Mouse (Mus musculus) hindbrain, embryonic 16.5 days (tissue): ENCODE measurements around the gene Mgarp. TPM values are rescaled to one million over a fixed set of nuclear protein-coding genes. Genes with fewer than 3 reads are reported as not detected.
"Not testable (repeated sequence)": the region's sequence is repeated elsewhere in the genome, so short reads cannot be mapped to it uniquely, and the experiment has no call there.

ENCODE experiments used
- ATAC-seq: fragments of 200-750 bp; cut with Nextera tagmentation; 2 replicates; pipeline ENCODE4 v1.8.0; 2017; ENCODE audit warnings: moderate TSS enrichment, moderate library complexity
- H3K27ac ChIP-seq: fragments of 300-500 bp; sonication (generic); 2 replicates; pipeline ENCODE4 v1.5.1; 2014; ENCODE audit warnings: low read depth, mild to moderate bottlenecking, control low read depth, low read length, moderate library complexity
- H3K27me3 ChIP-seq: fragments of 300-500 bp; sonication (generic); replicated peaks from 2 replicates; pipeline ENCODE4 v1.6.1; 2014; ENCODE audit warnings: low read length; ENCODE audit not compliant: control insufficient read depth, insufficient read depth
- H3K36me3 ChIP-seq: fragments of 300-500 bp; sonication (generic); 2 replicates; pipeline ENCODE4 v1.6.1; 2014; ENCODE audit warnings: mild to moderate bottlenecking, low read length, moderate library complexity, mixed read lengths; ENCODE audit not compliant: control insufficient read depth, insufficient read depth
- H3K4me1 ChIP-seq: fragments of 300-500 bp; sonication (generic); 2 replicates; pipeline ENCODE4 v1.6.1; 2014; ENCODE audit warnings: low read depth, low read length; ENCODE audit not compliant: control insufficient read depth, insufficient read depth
- H3K4me2 ChIP-seq: fragments of 300-500 bp; sonication (generic); 2 replicates; pipeline ENCODE4 v1.6.1; 2014; ENCODE audit warnings: mild to moderate bottlenecking, low read length, control low read depth, moderate library complexity
- H3K4me3 ChIP-seq: fragments of 300-500 bp; sonication (generic); 2 replicates; pipeline ENCODE4 v1.5.1; 2014; ENCODE audit warnings: mild to moderate bottlenecking, low read length, control low read depth, moderate library complexity
- H3K9ac ChIP-seq: fragments of 300-500 bp; sonication (generic); 2 replicates; pipeline ENCODE4 v1.6.1; 2014; ENCODE audit warnings: low read depth, mild to moderate bottlenecking, control low read depth, low read length, moderate library complexity
- H3K9me3 ChIP-seq: fragments of 300-500 bp; sonication (generic); 2 replicates; pipeline ENCODE4 v1.6.1; 2014; ENCODE audit warnings: mild to moderate bottlenecking, low read length, moderate library complexity; ENCODE audit not compliant: control insufficient read depth
- WGBS: fragments of 180-500 bp; shearing (Covaris S2); extraction: QIAGEN DNeasy Blood & Tissue Kit; methylation state at CpG from one replicate; pipeline ENCODE4 v1.1.7; 2014; 5-methylcytosine and 5-hydroxymethylcytosine counted together
- polyA plus RNA-seq: library from polyadenylated mRNA; unstranded; fragments of >200 nt; fragmentation: Nextera tagmentation; extraction: Ambion mirVana; gene quantifications from 2 replicates; pipeline ENCODE4 v1.2.1, GENCODE M21; 2015

Mgarp gene
- polyA plus RNA-seq, 1 experiment from 2014 or later: 1.8 TPM

- Histone ChIP-seq H3K9me3 (no peaks in the 10 kb centered on the region), H3K4me2 (no peak overlapping the region), H3K36me3 (no peaks in the 10 kb centered on the region), H3K4me1 (peaks cover 3% of the 10 kb centered on the region; the same call in 1 of the 2 replicates), H3K27me3 (no peaks in the 10 kb centered on the region), H3K4me3 (no peak overlapping the region), H3K9ac (no peak overlapping the region), H3K27ac (no peak overlapping the region)
- WGBS: 79% methylated on average over 3 of the region's 3 CpGs
- ATAC-seq: no peak
Measured at GRCm38 (mm10) chr3:51354034-51354427, 42.5 kb downstream of the Mgarp start.

- no peaks in the 10 kb centered on the region for H3K9me3 ChIP-seq
- H3K9ac ChIP-seq: no peak overlapping the region
- no peaks in the 10 kb centered on the region for H3K4me1 ChIP-seq
- no peak for ATAC-seq
- no peak overlapping the region for H3K27ac ChIP-seq
- 76% methylated on average over 4 of the region's 4 CpGs for whole genome bisulfite sequencing
- H3K27me3 ChIP-seq: no peaks in the 10 kb centered on the region
- H3K36me3 ChIP-seq: no peaks in the 10 kb centered on the region
- H3K4me3 ChIP-seq: no peak overlapping the region
- H3K4me2 ChIP-seq: no peak overlapping the region
Measured at GRCm38 (mm10) chr3:51353325-51354033, 43.1 kb downstream of the Mgarp start.

GRCm38 (mm10) chr3:51350806-51351205 lies 45.7 kb downstream of the Mgarp start:
- Histone ChIP-seq H3K27me3 (no peaks in the 10 kb centered on the region), H3K4me2 (no peak overlapping the region), H3K36me3 (no peaks in the 10 kb centered on the region), H3K9ac (no peak overlapping the region), H3K9me3 (no peaks in the 10 kb centered on the region), H3K27ac (no peak overlapping the region), H3K4me3 (no peak overlapping the region), H3K4me1 (no peaks in the 10 kb centered on the region)
- no peak for ATAC-seq
- WGBS: 28% methylated on average over 3 of the region's 3 CpGs

- Histone ChIP-seq H3K36me3 (no peaks in the 10 kb centered on the region), H3K4me3 (no peak overlapping the region), H3K9me3 (no peaks in the 10 kb centered on the region), H3K9ac (no peak overlapping the region), H3K4me1 (no peaks in the 10 kb centered on the region), H3K4me2 (no peak overlapping the region), H3K27ac (no peak overlapping the region), H3K27me3 (no peaks in the 10 kb centered on the region)
- no peak for ATAC-seq
- 50% methylated on average over 3 of the region's 3 CpGs for WGBS
Measured at GRCm38 (mm10) chr3:51348646-51349238, 47.8 kb downstream of the Mgarp start.

GRCm38 (mm10) chr3:51345017-51345416 lies 51.5 kb downstream of the Mgarp start:
- H3K4me2 ChIP-seq, H3K4me1 ChIP-seq, H3K9me3 ChIP-seq, H3K27me3 ChIP-seq, H3K9ac ChIP-seq, H3K27ac ChIP-seq, H3K36me3 ChIP-seq, ATAC-seq, H3K4me3 ChIP-seq: not testable (repeated sequence)
- 94% methylated on average over 2 of the region's 2 CpGs for WGBS

GRCm38 (mm10) chr3:51344182-51344581 lies 52.4 kb downstream of the Mgarp start:
- H3K36me3 ChIP-seq, H3K4me1 ChIP-seq, H3K27ac ChIP-seq, H3K27me3 ChIP-seq, H3K9ac ChIP-seq, ATAC-seq, H3K4me2 ChIP-seq, H3K9me3 ChIP-seq, H3K4me3 ChIP-seq: not testable (repeated sequence)
- WGBS: 91% methylated on average over 6 of the region's 6 CpGs

- WGBS: 91% methylated on average over 4 of the region's 4 CpGs
- Histone ChIP-seq H3K27ac (no peak overlapping the region), H3K4me1 (peaks cover 12% of the 10 kb centered on the region), H3K27me3 (no peaks in the 10 kb centered on the region), H3K4me3 (no peak overlapping the region), H3K36me3 (no peaks in the 10 kb centered on the region), H3K9ac (no peak overlapping the region), H3K9me3 (no peaks in the 10 kb centered on the region), H3K4me2 (no peak overlapping the region)
- no peak for ATAC-seq
Measured at GRCm38 (mm10) chr3:51343260-51343659, 53.3 kb downstream of the Mgarp start.

GRCm38 (mm10) chr3:51342152-51342551 lies 54.4 kb downstream of the Mgarp start:
- 6% methylated on average over 9 of the region's 9 CpGs for WGBS
- Histone ChIP-seq H3K4me1 (peaks cover 13% of the 10 kb centered on the region), H3K4me3 (peak overlapping the region; percentile 84), H3K27ac (peak overlapping the region; percentile 95), H3K4me2 (peak overlapping the region; percentile 89), H3K27me3 (no peaks in the 10 kb centered on the region), H3K9ac (peak overlapping the region; percentile 86), H3K9me3 (no peaks in the 10 kb centered on the region), H3K36me3 (no peaks in the 10 kb centered on the region)
- ATAC-seq: no peak

GRCm38 (mm10) chr3:51341268-51342081 lies 55.1 kb downstream of the Mgarp start:
- ATAC-seq: peak; percentile 74
- H3K9me3 ChIP-seq: no peaks in the 10 kb centered on the region
- H3K4me2 ChIP-seq: peak overlapping the region; percentile 89
- H3K27ac ChIP-seq: peak overlapping the region; percentile 95
- H3K9ac ChIP-seq: peak overlapping the region; percentile 86
- peaks cover 13% of the 10 kb centered on the region for H3K4me1 ChIP-seq
- no peaks in the 10 kb centered on the region for H3K27me3 ChIP-seq
- peak overlapping the region; percentile 84 for H3K4me3 ChIP-seq
- no peaks in the 10 kb centered on the region for H3K36me3 ChIP-seq
- WGBS: under 1% methylated on average over 81 of the region's 86 CpGs
